Mouse (Mus musculus): ENCODE measurements around the gene Shank3.
A peak's percentile ranks its signal among the peaks of the same experiment; 100 is the strongest.

The Shank3 gene

DNA sequence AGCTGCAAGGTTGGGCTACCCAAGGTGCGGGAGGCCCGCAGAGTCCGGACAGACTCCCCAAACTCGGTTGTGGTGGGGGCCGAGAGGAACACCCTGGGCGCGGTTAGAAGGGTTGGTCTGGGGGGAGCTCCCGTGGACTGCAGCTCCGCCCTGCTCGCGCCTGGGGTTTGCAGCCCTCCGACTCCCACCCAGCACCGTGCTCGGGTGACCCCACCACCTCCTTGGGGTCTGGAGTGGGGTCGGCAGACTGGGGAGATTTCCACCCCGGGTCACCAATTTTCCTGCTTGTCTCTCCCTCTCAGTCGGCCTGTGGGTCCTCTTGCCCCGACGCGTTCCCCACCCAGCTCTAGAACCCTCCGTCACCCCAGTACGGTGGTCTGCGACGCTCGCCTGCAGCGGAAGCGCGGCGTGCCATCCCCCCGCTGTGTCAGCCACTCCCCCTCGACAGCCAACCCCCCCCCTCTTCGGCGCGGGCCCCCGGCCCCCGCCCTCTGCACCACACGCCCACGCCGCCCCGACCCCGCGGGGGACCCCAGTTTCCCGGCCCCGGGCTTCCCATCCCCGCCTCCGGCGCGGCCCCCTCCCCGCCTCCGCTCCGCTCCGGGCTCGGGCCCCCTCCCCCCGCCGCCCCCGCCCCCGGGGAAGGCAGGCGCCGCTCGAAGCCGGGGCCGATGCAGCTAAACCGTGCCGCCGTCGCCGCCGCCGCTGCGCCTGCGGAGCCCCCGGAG, at the start of gene Shank3:
TSS of gene Shank3 (plus strand) at position 663 of the 728 bp plus-strand sequence.
- DNase-seq (ENCODE audit: low spot score in 2 of 2), result peak in 1 of 2 experiments; percentile 39

DNA sequence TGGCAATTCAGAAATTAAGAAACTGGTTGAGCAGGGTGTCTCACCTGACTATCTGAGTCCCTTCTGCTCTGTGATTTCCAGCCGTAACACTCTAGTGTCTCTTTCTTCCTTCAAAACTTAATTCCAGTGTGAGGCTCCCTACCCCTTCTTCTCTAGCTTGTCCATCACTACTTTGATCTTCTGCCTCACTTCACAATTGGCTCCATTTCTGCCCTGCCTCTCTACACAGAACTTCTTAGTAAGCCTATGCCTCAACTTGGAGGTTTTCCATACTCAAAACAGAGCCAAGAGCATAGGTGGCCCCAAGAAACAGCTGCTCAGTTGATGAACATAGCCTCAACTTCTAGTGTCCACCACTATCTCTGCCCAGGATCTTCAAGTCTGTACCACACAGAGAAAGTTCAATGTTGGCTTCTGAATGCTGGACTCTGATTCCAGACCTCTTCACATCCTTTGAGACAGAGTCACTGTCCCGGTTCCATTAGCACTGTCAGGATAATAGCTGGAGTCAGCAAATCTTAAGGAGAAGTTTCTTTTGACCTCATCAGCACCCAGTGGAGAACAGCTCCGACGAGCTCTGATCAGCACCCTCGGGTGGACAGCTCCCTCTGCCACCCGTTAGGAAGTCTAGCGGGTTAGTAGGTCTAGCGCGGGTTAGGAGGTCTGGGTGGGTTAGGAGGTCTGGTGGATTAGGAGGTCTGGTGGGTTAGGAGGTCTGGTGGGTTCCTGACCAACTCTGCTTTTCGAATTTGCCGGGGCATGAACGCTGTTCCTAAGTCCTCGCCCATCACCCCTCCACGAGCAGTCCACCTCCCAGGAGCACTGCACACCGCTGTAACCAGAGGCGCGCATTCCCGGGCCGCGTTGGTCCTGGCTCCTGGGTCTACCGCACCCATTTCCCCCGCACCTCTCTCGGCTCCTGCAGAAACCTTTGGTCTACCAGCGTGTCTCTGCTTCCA, 46.2 kb upstream of the Shank3 start:
- no peak for DNase-seq (ENCODE audit: low spot score in 2 of 2)

DNA sequence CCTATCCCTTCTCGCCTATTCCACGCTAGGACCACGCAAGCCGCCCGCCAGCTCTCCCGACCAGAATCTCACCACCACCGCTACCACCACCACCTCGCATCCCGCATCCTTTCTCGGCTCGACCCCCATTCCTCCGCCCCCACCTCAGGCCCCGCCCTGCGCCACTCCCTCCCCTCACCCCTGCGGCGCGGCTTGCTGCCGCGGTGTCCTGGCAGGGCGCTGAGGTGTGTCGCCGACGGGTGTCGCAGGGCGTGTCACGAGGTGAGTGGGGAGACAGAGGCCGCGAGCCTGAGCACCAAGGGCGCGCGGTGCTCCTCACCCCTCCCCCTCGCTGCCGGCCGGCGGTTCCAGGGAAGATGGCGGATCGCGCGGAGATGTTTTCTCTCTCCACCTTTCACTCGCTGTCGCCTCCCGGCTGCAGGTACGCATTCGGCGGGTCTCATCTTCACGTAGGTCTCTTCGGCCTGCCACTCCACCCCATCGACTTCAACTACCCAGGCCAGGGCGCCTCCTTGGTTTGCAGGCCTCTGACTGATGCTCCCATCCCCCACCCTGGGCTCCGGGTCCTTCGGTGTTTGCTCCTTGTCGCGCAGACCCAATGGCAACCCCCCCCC, 45.5 kb upstream of the Shank3 start, which contains the start of gene Mapk8ip2:
TSS of gene Mapk8ip2 (plus strand) at position 49 of the 614 bp plus-strand sequence.
- peak in 1 of 2 experiments; percentile 54 for DNase-seq (ENCODE audit: low spot score in 2 of 2)

DNA sequence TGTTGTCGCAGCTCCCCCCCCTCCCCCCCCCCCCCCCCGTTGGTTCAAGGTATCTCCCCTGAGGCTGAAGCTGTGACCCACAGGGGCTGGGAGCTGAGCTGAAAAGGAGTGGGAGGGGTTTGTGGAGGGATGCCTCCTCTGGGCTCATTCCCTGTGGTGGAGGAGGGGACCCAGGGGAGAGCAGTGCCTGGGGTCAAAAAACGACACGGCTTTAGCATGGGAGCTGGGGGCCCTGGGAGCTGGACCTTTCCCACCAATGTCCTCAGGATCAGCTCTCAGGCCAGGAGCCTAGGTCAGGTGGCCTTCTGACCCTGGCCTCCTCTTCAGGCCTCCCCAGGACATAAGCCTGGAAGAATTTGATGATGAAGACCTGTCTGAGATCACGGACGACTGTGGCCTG, 44.6 kb upstream of the Shank3 start:
- no peak for DNase-seq (ENCODE audit: low spot score in 2 of 2)

DNA sequence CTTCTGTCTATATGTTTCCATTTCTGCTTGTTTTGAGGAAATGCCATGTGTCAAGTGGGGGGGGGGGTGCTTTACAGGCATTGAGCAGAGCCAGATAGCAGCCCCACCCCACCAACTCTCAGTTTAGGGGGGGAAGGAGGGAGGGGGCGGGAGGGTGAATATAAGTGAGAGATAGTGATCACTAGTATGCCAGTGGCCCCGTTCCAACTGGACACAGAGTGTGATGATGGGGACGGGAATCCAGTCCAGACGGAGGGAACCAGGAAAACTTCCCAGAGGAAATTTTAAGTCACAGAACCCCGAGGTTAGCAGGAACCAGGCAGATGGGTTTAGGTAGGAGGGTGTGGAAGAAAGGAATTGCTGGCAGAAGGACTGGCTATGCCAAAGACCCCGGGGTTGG, 43.8 kb upstream of the Shank3 start:
- DNase-seq (ENCODE audit: low spot score in 2 of 2), result no peak

DNA sequence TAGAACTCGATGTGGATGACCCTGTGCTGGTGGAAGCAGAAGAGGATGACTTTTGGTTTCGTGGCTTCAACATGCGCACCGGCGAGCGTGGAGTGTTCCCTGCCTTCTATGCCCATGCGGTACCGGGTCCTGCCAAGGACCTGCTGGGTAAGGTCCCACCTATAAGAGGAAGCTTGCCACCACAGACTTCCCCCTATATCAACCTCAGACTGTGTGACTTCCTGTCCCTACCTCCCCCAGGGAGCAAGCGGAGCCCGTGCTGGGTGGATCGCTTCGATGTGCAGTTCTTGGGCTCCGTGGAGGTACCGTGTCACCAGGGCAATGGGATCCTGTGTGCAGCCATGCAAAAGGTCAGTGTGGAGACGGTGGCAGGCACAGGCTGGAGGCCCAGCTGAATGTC, 40.5 kb upstream of the Shank3 start:
- no peak for DNase-seq (ENCODE audit: low spot score in 2 of 2)

DNA sequence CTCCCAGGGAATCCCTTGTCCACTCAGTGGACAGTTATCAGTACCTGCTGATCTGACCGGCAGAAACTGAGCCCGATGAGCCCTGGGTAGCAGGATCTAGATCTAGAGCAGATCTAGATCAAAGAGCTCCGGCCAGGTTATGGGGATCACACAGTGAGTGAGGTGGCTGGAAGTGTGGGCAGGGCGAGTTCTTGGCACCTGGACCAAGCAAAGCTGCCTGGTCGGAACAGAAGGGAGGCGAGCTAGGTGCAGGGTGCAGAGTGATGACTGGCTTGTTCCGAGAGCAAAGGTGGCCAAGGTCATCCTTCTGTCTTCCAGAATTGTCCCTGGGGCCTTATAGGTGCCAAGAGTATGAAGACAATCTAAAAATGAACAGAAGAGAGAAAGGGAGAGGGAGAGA, 39.6 kb upstream of the Shank3 start:
- no peak for DNase-seq (ENCODE audit: low spot score in 2 of 2)

DNA sequence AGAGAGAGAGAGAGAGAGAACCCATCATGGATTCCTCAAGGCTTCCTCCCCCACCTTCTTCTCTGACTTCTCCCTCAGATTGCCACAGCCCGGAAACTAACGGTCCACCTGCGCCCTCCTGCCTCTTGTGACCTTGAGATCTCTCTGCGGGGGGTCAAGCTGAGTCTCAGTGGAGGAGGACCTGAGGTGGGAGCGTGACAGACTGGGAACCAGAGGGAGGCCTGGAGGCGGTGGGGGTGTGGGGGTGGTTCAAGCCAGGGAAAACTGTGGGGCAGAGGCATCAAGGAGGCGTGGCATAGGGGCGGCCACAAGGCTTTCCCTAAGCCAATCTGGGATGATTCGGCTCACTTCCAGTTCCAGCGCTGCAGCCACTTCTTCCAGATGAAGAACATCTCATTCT, 39.1 kb upstream of the Shank3 start:
- DNase-seq (ENCODE audit: low spot score in 2 of 2), result no peak

DNA sequence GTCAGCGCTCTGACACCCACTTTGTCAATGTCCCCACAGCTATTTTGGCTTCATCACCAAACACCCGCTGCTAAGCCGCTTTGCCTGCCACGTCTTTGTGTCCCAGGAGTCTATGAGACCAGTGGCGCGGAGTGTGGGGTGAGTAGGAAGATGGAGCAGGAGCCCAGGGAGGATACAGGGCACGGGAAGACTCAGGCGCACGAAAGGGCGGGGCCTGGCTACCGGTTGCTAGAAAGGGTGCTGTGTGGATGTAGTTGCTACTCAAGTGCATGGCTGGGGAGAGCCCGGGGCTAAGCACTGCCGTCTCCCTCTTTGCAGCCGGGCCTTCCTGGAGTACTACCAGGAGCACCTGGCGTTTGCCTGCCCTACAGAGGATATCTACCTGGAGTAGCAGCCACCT, 38.1 kb upstream of the Shank3 start:
- no peak for DNase-seq (ENCODE audit: low spot score in 2 of 2)

DNA sequence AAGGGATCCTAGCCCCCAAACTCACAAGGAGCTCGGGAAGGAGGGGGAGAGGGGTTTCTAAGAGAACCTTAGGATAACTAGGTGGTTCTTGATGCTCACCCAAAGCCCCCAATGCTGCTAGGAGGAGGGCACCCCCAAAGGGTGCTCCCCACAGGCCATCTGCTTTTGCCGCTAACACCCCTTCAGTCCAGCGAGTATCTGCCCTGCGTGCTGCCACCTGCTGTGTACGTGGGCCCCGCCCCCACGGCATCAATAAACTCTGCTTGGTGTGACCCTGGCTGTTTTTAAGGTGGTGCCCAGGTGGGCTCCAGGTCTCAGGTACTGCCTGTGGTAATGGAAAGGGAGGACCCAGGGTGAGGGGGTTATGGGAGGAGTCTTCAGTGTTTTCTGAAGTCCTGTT, 37.2 kb upstream of the Shank3 start:
- DNase-seq (ENCODE audit: low spot score in 2 of 2), result no peak

DNA sequence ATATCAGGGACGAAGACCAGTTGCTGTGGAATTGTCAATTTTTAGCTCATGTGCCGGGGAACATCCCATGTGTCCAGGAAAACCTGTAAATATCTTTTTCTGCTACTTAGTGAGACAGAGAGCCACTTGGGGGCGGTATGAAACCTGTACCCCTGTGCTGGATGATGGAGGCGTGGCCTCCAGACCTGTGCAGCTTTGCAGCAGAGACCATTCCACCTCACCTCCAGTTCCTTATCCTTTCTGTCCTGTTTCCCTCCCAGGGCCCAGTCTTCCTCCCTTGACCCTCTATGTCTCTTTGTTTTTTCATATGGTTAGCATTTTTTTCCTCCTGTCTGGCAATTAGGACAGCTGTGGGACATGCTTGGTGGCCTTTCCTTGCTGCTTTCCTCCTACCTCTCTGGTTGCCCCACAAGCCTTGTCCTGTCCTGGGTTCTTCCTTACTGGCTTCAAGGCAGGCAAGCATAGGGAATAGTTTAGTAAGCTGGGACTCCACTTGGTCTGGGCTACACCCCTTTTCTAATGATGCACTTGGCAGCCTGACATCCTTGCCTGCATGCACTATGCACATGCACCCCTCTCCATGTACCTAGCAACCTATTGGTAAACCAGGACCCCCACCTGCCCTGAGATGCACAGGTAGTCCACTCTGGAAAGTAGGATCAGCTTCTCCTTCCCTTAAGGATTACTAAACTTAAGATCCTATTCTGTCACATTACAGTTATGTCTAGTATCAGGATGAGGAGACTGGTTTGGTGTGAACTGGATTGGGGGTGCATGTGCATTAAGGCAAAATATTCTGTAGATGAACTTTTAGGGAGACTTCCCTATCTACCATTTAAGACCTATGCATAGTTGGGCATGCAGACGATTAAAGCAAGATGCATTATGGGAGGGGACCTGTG, 35.8 kb upstream of the Shank3 start:
- no peak for DNase-seq (ENCODE audit: low spot score in 2 of 2)

DNA sequence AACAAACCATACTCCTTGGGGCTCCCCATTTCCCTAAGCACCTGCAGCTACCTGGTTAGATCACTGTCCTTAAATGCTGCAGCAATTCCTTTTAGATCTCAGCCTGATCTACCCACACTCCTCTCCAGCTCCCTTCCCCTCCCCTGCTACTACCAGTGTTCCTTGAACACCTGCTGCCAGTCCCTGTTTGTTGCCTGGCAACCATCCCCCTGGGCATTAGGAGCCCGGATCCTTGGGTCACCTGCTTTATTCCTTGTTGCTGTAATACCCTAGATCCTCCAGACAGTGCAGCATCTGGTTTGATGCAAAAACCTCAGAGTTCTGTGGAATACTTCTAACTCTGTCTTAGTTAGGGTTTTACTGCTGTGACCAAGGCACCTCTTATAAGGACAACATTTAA, 34.4 kb upstream of the Shank3 start:
- no peak for DNase-seq (ENCODE audit: low spot score in 2 of 2)

DNA sequence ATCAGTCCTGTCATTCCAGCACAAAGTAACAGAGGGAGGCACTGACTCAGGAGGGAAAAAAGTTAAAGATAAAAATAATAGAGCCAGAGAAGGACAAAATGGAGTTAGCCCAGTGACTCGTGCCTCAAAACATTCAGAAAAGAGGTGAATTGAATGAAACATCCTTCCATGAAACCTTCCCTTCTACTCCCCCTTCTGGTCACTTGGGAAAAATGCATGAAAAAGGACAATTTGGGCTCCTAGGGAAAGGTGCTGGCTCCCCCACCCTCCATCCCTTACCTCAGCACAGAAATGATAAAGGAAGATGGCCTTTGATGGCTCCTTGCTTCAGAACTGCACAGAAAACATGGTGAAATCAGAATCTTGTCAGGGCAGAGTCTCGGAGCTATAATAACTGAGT, 30.8 kb upstream of the Shank3 start:
- no peak for DNase-seq (ENCODE audit: low spot score in 2 of 2)

DNA sequence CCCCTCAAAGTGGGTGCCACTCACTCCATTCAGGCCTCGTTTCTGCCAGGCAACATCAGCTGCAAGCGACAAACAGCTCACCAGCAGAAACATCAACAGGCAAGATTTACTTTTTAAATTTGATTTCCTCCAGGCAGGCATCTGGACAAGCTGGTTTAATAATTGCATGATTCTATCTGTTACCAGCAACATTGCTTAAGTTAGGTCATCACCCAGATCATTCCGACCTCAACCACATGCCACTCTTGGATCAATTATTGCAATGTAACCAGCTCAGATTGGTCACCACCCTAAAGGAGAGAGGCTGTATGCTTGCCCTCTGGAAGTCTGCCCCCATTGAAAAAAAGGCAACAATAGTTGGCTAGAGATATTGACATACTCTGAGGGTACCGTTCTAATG, 27.9 kb upstream of the Shank3 start:
- DNase-seq (ENCODE audit: low spot score in 2 of 2), result no peak

DNA sequence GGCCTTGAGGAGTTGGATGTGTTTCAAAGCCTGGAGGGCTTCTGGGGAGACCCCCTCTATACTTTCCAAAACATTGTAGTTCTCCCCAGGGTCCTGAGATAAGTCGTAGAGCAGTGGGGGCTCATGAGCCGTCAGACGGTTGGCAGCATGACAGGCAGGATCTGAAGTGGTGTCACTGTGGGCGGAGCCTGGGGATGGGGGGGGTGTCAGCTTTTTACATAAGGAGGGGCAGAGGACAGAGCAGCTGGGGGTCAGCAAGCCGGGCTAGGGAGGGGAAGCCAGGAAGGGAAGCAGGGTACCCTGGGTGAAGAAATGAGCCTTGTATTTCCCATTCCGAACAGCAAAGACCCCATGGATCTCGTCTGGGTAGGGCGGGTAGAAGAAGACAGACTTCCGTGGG, 26.1 kb upstream of the Shank3 start:
- no peak for DNase-seq (ENCODE audit: low spot score in 2 of 2)

DNA sequence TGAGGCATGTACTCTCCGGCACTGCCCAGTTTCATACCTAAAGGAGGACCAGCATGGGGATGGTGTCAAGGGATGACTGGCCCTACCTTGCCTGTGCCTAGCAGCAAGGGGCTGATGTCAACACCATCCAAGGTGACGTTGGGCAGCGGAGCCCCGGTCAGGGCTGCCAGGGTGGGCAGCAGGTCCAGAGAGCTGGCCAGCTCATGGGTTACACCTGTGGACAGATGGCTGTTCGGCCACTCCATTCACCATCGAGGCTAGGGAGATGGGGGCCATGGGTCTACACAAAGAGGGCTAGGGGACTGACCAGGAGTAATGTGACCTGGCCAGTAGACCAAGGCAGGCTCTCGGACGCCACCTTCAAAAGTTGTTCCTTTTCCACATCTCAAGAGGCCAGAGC, 25.5 kb upstream of the Shank3 start:
- no peak for DNase-seq (ENCODE audit: low spot score in 2 of 2)

DNA sequence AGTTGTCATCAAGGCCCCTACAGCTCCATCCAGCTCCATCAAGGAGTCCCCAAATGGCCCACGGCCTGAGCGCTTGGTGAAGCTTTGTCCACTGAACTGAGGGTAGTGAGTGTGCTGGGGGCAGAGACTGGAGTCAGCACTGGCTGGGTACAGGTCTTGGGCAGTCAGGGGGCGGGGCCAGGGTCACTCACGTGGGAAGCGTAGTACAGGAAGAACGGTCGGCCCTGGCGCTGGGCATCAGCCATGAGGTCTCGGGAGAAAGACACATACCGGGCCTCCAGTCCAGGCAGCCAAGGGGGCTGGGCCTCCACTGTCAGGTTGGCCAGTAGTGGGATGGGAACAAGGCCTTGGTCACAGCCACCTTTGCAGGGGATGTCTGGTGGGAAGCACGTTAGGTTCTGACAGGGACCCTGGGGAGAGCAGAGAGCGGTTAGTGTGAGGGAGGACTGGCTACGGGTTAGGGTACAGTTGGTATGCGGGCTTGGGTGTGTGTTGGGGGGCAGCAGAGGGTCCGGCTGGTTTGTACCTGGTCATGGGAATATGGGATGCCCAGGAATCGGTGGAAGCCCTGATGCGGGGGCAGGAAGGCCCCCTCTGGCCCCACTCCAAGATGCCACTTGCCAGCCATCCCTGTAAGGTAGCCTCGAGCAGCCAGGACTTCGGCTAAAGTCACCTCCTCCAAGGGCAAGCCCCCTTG, 24.7 kb upstream of the Shank3 start:
- DNase-seq (ENCODE audit: low spot score in 2 of 2), result no peak

DNA sequence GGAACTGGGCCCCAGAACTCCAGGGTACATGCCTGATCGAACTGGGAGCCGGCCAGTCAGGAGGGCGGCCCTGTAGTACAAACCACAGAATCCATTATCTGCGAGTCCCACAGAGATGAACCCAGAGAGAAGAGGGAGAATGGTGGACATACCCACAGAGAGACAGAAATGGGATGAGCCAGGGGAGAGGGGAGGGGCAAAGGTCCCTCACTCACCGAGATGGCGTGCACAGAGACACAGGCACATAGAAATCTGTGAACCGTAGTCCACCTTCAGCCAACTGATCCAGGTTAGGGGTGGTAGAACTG, 24.2 kb upstream of the Shank3 start:
- DNase-seq (ENCODE audit: low spot score in 2 of 2), result no peak

DNA sequence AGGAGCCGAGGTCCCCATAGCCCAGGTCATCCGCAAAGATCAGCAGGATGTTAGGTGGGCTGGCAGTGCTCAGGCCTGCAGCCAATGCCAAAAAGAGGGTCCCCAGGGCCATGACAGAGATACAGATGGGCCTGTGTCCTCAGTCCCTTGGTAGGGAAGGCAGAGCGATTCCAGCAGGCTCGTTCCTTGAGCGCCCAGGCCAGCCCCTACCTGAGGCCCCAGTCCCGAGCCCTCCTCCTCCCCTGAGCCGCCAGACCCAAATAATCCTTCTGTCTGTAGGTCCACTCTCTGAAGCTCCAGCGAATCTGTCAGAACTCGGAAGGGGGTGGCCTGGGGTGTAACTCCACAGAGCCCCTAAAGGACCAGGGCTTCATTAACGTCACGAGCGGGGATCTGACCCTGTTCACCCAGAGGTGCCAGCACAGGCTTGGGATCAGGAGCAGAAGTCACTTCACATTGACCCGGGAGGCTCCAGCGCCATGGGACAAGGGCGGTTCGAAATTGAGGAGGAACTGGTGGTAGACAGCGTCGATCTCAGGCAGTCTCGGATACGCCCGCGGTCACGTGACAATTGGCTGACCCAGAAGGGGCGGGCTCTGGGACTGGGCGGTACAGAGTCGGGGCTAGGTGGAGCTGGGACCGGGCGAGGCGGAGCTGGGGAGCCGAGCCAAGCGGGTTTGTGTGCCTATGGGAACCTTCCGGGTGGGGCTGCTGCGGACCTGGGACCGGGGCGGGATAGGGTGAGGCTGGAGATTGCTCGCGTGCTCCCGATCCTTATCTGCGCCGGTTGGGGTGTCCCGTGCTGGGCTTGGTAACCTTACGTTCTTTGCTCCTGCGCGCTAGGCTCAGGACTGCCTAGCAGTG, 23.6 kb upstream of the Shank3 start:
- DNase-seq (ENCODE audit: low spot score in 2 of 2), result peak; percentile 76 to 85

DNA sequence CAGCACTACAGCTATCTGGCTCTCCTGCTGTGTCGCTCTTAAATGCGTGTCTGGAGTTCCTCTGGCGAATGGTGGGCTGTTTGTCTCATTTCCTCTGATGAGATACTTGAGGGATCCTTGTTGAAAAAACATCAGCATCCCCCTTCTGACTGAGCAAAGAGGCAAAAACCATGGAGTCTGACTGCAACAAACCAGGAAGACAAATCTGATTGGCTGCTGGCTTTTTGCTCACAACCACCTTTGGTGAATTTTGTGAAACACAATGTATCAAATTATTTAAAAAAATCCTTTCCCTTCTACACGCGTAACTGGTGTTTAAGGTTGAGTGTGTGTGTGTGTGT, 23.0 kb upstream of the Shank3 start:
- no peak for DNase-seq (ENCODE audit: low spot score in 2 of 2)
